Mouse (Mus musculus) cerebellum, adult 9-11 months (tissue): ENCODE results near the gene Mst1.

ENCODE experiments used
- DNase-seq: peaks from one replicate; pipeline ENCODE4 v3.0.0; 2022

Mst1 gene

DNA sequence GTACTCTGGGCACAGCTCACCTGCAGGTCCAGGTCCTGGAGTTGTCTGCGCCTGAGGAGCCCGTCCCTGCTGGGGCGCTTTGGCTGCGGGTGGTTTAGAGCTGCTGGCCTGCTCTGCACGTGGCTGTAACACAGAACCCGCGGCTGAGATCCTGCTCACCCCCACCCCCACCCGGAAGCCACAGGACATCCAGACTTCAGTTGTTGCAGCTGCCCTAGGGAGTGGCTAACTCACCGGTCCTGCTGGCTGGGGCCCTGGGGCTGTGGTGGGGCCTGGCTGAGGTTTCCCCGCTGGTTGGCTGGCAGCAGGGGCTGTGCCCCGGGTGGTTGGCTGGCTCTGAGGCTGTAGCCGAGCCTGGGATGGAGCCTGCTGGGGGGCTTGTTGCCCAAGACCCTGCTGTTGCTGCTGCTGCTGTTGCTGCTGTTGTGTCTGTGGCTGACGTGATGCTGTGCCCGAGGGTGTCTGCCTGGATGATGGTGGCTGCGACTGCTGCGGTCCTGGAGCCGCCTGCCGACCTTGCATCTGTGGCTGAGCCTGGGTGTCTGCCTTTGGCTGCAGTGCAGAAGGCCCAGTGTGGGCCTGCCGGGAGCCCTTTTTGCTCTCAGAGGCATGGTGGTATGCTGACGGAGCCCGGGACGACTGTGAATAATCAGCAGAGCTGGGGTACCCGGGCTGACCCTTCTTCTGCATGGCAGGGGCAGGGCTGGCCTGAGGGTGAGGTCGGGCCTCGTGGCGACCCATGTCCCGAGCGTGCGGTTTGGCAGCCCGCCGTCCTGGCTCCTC, 24.7 kb downstream of the Mst1 start:
- DNase-seq: peak; percentile 72

DNA sequence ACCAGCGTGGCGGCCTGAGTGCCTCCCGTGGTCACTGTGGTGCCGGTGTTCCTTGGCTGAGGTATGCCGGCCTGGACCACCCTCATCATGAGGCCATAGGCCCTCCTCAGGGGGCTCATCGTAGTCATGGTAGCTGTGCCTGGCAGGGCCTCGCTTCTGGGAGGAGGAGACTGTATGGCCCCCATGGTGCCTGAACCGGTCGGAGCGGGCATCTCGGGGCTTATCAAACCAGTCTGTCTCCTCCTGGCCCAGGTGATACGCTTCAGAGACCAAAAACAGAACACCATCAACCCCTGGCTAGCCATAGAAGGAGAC, 25.3 kb downstream of the Mst1 start:
- no peak for DNase-seq

DNA sequence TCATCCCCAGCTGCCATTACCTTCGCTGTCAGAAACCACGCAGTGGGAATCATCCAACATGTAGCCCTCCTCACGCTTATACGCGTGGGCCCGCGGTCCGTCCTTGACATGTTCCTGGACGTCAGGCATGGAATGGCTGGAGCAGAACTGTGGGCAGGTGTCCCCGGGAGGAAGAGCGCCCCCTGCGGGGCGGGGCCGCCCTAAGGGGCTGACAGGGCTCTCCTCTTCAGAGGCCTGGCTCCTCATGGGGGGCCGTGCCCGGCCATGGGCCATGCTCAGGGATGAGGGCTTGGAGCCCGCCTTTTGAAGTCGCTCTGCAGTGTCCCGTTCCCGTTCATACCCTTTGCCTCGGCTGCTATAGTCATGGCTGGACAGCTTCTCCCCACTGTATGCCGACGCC, 25.9 kb downstream of the Mst1 start:
- peak; percentile 59 for DNase-seq

DNA sequence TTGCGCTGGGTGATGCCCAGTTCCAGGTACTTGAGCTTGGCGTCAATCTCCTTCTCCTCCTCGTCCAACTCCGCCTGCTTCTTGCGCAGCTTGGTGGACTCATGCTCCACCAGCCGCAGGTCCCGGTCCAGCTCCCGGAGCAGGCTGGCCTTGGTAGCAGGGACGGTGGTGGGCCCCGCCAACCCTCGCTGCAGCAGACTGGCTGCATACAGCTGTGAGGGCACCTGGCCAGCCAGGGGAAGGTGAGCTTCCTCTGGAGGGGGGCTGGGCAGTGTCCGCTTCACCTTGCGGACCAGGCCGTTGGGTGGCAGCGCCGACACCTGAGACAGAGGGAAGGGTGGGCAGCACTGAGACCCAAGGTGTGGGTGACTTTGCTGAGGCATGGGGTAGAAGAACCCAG, 27.6 kb downstream of the Mst1 start:
- peak; percentile 55 for DNase-seq

GRCm38 (mm10) chr9:108110160-108110559, 29.9 kb downstream of the Mst1 start:
- DNase-seq: no peak

GRCm38 (mm10) chr9:108111101-108111592, 30.9 kb downstream of the Mst1 start:
- DNase-seq: peak; percentile 61

GRCm38 (mm10) chr9:108111593-108112121, 31.4 kb downstream of the Mst1 start:
- peak; percentile 67 for DNase-seq

DNA sequence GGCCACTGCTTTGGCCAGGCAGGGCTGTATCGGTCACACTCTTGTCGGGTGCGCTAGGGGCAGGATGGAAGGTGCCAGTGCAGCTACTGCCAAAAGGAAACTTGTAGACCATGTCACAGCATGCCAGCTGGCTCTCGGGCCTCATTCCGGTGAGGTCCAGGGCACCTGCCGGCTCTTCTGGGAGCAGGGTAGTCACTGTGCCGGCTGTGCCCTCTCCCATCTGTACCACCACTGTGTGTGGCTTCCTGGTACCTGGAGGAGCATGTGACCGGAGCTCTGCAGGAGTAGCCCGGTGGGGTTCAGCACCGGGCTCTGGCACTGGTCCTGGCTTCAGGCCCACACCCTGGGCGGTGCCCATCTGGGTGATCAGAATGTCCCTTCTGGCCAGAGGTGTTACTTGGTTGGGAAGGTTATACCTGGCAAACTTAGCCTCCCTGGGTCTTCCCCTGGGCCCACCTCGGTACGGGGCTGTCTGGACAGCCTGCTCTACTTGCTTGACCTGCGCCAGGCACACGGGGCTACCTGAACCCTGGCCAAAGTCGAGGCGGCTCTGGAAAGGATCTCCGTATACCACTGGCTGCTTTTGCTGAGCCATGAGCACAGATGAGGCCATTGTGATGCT, 32.6 kb downstream of the Mst1 start:
- DNase-seq: peak; percentile 88

DNA sequence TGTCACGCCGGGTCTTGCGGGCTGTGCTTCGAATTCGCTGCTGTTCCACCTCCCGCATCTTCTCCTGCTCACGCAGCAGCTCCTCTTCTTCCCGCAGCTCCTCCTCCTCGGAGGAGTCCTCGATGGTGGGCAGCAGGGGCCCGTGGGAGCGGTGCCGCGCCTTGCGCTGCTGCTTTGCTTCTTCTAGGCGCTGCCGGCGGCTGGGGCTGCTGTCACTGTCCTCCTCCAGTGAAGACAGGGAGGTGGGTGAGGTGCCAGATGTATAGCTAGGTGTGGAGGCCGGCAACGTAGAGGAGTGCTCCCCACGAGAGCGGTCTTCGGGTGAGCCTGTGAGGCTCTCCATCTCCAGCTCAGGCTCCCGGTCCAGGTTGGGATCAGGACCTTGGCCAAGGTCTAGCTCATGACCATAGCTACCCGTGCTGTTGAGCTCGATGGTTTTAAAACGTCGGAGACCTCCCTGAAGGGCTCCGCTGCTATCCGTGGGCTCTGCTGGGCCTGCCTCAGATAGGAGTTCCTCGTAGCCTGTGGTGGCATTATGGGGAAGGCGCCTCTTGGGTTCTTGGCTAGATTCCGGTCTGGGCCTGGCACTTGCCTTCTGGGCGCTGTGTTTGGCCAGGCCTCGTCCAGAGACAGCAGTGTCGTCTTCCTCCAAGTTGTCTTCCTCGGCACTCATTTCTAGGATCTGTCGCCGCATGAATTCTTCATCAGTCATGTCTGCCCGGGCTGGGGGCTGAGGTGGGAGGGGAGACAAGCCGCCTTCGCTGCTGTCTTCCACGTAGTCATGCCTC, 35.2 kb downstream of the Mst1 start:
- no peak for DNase-seq

DNA sequence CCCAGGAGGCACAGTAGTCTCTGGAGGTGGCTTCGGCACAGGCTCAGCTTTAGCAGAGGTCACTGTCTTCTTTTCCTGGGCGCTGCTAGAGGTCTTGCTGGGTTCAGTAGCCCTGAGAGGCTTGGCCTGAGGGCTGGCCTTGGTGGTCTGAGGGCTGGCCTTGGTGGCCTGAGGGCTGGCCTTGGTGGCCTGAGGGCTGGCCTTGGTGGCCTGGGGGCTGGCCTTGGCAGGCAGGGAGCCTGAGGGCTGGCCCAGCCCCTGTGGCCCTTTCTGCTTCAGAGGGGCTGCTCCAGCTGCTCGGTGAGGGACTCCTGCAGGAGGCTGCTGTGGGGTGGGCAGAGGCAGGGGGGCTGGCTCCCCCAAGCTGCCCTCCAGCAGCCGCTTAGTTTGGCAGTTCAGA, 36.9 kb downstream of the Mst1 start:
- no peak for DNase-seq

GRCm38 (mm10) chr9:108119891-108120411, 39.7 kb downstream of the Mst1 start:
- DNase-seq: peak; percentile 73

GRCm38 (mm10) chr9:108120671-108121070, 40.4 kb downstream of the Mst1 start:
- no peak for DNase-seq

DNA sequence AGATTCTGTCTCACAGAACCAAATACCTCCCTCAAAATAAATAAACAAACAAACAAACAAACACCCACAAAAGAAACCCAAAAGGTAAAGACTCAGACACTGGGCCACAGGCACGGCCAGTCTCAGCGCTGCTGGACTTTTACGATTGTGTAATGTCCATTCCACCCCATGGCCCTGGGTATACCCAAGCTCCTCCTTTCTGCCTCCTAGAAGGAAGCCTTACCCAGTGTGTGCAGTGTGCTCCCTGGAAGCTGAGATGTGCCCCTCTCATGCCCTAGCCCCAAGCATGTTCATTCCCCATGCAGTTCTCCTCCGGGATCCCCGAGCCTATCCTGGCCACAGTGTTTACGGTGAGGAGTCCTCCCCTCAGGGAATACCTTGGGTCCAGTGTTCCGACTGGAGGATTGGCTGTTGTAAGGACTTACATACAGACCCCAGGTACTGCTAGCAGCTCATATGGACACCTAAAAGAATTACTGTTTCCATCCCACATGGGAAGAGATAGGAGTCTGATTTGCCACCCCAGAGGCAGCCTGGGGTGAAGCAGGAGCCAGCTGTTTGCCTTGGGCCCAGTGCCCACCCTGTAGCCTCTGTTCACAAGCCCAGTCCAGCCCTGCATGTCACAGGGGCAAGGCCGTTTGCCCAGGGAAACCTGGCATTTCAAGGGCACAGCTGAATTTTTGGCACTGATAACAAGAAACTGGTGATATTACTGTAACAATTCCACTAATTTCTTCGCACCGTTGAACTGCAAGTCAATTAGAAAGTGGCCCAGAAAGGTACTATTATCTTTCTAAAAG, 41.1 kb downstream of the Mst1 start:
- no peak for DNase-seq

DNA sequence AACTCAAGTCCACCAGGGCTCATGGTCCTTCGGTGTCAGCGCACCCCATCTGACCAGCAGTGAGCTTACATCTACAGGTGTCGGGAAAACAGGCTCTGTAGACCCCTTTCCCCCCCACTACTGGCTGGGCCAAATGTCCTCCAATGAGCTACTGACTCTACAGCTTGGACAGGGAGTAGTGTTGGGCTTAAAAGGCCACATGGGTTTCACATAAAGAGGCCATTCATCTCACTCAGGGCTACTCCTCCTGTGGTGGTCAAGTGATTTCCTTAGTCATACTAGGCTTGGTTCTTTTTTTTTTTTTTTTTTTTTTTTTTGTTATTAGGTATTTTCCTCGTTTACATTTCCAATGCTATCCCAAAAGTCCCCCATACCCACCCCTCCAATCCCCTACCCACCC, 43.7 kb downstream of the Mst1 start:
- DNase-seq: no peak

DNA sequence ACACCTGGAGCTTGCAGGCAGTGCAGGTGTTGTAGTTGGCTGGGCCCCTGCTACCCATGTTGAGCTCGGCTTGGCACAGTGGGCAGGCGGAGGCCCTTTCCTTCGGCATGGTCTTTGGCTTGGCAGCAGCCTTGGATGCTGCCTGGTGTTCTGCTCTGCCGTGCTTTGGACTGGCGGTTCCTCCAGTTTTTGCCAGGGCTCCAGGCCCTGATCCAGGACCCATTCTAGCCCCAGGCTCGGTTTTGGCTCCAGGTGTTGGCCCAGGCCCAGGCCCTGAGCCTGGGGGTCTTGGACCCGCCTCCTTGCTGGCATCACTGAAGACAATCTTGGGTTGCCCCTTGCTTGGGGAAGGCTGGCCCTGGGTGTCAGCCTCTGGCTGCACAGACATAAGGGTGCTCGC, 45.5 kb downstream of the Mst1 start:
- DNase-seq: no peak

DNA sequence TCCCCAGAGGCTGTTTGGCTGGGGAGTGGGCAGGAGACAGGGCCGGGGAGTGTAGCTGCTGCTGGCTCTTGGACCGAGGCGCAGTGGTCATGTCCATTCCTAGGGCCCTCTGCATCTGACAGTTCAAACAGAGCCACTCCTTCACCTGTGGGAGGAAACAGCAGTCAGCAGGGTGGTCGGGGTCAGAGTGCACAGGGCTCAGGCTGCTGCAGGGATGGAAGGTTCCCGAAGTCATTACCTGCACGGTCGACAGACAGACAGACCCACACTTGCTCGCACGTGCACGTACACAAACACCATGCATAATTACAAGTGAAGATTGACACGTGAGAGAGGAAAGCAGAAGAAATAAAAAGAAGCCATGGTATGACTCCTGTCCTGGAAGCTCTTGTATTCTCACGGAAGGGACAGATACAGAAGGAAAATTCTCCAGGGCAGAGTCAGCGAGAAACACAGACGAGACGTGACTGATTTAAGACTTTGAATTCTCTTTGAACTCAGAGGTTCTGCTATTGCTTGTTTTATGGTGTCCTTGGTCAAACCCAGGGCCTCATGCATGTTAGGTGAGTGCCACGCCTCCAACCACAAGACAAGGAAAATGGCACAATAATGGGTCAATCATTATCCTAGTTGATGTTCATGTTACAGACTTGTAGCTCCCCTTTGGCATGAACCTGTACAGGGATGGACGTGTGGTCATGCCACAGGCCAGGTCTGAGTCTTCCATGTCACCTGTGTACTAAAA, 46.4 kb downstream of the Mst1 start:
- DNase-seq: no peak

GRCm38 (mm10) chr9:108128248-108128647, 48.0 kb downstream of the Mst1 start:
- no peak for DNase-seq

DNA sequence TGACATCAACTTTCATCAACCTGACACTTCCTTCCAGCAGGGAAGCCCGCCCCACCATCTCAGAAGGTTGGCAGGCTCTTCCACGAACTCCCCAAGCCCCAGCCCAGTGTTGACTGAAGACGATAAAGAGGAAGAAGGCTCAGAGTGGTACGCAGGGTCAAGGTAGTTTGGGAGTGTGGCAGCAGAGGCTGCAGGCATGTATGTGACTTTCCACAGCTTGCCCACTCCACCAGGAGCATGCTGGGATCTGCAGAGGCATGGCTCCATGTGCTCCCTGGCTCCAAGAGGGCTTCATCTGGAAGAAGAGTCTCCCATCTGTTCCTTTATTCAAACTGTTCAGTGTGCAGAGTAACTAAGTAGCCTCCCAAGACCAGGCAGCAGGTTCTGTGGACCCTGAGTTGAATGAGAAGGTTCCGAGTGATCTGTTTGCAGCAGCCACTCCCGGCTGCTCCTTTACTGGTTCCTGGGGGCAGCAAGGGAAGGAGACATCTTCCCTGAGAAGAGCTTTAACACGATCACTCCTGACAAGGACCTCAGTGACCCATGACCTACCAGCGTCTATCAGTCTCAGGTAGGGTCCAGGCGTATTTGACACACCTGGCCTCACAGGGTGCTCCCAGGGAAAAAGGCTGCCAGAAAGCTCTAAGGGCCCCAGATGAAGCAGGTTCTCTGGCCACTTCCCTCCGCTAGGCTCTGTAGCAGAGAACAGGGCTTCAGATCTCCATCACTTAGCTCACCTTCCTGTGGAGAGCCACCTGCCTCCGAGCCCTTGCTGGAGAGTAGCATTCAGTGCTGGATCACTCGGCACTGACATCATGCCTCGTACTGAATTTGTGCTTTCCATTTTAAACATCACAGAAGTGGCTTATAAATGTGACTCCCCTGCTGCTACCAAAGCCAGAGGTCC, 49.1 kb downstream of the Mst1 start:
- DNase-seq: peak; percentile 76

- DNase-seq: no peak
Measured at GRCm38 (mm10) chr9:108131502-108131901, 51.3 kb downstream of the Mst1 start.

GRCm38 (mm10) chr9:108132373-108132772, 52.1 kb downstream of the Mst1 start:
- no peak for DNase-seq

- DNase-seq: peak; percentile 95
Measured at GRCm38 (mm10) chr9:108133478-108133877, 53.2 kb downstream of the Mst1 start.
